Mouse (Mus musculus): ENCODE measurements around the gene Emp1.

The Emp1 gene

GRCm38 (mm10) chr6:135417459-135417858 is 55.1 kb downstream of the Emp1 start:
- DNase-seq = peak; percentile 59

- DNase-seq = no peak
These were observed 56.0 kb downstream of the Emp1 start for GRCm38 (mm10) chr6:135418223-135418824.

GRCm38 (mm10) chr6:135428246-135428645 is 65.9 kb downstream of the Emp1 start:
- no peak for DNase-seq

GRCm38 (mm10) chr6:135429268-135429909 is 67.0 kb downstream of the Emp1 start:
- no peak for DNase-seq

GRCm38 (mm10) chr6:135430441-135430970 is 68.2 kb downstream of the Emp1 start:
- no peak for DNase-seq
